Mouse (Mus musculus) gastrocnemius, adult 8-10 months (tissue): ENCODE data around the gene Tmem204. TPM values are rescaled to one million over a fixed set of nuclear protein-coding genes. Genes with fewer than 3 reads are reported as not detected.

ENCODE experiments used
- DNase-seq, 2 experiments: peaks; one replicate each; pipeline ENCODE4 v3.0.0; 2022; ENCODE audit warnings: low spot score in 2 of 2
- total RNA-seq, 4 experiments: library from RNA; stranded (reverse); gene quantifications; 2 replicates each; pipeline ENCODE4 v1.2.4; 2022

Gene Tmem204
- total RNA-seq, 4 experiments from 2014 or later = 7.9 to 10.7 (median 8.2) TPM

DNA sequence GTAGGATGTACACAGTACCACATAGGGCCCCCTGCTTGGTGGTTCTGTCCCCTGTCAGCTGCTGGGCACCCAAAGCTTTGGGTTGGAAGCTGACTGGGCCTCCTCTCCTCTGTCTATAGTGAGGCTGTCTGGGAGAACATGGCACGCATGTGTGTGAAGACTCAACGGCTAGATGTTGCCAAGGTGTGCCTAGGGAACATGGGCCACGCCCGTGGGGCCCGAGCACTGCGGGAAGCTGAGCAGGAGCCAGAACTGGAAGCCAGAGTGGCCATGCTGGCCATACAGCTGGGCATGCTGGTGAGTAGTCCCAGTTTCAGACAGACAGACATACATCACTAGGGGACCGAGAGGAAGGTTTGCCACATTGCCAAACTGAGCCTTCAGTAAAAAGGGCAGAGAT is 3.3 kb upstream of the Tmem204 start:
- DNase-seq = no peak

DNA sequence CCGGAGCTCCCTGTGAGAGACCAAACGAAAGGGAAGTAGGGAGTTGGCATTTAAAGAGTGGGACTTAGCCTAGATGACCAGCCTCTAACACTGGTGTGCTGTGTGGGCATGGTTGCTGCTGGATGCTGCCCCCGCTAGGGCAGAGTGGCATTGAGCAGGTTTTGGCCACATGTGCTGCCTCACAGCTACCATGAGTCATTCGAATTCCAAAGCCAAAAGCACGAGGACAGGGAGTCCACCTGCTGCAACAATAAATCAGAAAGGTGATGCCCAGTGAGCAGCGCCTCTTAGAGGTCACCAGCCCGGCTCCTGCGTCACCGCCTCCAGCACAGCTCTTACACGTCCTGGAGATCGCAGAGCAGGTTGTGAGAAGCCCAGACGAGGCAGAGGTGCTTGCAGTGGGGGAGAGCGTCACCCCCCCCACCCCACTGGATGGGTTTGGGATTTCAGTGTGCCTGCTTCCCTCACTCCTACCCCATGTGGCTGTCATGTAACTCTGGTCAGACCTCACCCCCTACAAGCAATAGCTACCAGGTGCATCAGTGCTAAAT is 1.5 kb upstream of the Tmem204 start:
- peak; percentile 51 to 81 for DNase-seq

DNA sequence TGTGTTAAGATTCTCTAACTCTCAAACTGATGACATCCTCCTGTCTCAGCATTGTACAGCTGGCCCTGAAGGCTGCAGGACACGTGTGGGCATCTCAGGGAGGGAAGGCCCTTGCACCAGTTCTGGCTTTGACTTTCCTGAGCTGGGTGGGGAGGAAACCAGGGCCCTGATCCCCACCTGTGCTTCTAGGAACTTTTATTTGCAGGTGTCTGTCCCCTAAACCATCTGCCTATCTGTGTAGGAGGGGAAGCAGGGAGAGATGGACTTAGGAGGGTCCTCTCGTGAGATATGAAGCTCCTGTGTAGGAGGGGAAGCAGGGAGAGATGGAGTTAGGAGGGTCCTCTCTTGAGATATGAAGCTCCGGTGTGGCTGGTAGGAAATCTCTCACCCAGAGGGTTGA is 504 bp downstream of the Tmem204 start:
- DNase-seq = no peak

DNA sequence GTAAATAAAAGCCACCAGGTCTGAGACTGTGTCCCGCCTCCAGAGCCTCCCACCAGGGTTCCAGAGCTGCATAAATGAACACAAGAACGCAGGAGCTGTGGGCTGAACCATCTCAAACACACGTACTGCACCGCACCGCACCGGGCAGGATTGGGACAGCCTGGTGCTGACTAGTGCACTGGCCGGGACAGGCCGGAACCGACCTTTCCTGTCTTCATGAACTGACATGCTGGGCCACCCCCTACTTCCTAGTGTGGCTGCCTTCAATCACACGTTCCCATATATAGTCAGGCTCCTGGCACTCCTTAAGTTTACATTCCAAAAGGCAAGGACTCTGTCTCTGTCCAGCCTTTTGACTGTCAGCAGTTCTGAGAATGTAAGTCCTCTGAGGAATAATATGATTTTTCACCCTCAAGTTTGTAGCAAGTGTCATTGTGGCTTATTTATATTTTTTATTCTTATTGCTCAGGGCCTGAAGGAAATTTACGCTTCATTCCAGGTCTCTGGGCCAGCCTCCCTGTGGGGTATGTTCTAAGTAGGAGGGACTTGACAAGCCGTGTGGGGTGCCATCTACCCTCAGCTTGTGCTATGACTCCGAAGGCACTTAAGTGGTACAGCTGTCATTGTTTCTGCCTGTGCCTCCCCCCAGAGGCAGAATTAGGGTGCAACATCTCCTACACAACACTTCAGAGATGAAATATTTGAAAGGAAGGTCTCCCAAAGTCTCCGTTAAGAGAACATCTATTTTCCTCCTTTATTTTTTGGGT is 1.1 kb downstream of the Tmem204 start:
- DNase-seq = no peak

DNA sequence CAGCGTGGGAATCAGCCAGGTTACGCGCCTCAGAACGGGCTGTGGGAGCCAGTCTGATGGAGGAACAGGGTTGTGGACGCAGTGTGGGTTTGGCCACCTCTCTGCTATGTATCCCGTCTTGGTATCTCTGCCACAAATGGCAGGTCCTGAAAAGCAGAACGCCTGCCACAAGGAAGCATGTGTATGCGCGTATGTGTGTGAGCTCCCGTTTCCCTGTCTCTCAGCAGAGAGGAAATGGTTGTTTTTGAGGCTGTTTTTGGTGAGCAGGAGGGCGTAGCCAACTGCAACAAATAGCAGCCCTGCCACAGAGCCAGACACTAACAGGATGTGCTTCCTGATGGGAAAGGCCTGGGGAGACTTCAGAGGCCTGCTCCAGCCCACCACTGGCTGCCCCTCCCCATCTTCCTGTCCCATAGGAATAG is 2.4 kb downstream of the Tmem204 start:
- DNase-seq = peak; percentile 50 to 54

DNA sequence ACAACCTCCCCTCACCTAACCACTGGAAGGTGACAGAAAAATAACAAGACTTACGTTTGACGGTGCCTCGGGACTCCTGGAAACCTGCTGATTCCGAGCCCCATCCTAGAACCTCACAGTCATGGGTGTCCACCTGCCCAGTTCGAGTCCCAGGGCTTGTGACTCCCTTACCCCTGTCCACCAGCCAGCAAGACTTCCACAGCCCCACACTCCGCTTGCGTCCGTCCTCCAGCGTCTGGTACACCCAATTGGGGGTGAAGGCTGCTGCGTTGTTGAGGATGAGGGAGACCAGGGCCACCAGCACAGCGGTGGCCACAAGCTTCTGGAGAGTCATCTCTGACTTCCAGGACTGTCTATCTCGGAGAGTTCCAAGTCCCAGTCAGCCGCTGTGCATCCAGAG is 3.2 kb downstream of the Tmem204 start:
- DNase-seq = no peak

DNA sequence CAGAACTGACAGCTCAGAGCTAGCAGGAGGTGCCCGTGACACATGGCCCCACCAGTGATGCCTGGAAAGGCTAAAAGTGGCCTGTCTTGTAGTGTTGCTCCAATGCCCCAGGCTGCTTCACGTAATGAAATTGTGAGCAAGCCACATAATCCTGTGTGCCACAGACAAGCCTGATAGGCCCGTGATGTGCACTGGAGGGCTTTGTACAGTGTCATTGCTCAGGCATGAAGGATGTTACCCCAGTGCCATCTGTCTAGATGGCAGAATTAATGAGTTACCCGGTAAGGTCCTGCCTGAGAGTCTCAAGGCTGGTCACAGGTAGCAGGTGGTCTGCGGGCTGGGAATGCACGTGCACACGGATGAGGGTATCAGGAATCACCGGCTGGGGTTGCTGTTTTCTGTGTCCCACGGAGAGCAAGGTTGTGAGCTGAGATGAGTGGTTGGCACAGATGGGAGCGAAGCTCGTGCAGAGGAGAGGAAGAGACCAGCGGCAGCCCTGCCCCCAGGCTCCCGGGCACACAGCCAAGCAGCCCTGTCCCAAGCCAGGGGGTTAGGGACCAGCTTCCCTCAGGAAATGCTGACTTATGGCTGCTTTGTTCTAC is 5.5 kb downstream of the Tmem204 start:
- DNase-seq = peak in 1 of 2 experiments; percentile 34

DNA sequence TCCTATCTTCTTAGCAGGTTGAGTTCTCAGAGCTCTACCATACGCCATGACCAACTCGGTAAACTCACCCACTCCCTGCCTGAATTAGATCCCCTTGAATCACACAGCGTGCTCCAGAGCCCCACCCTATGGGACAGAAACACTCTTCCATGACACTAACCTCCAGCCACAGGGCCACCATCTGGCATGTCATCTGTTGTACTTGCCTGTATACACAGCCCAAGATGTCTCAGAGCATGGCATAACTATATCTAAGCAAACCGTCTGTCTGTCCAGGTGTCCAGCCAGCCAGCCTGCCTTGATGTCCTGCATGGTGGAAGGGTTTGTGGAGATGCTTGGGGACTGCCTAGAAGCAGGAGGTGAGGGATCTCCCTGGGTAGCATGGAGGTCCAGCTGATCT is 6.5 kb downstream of the Tmem204 start:
- DNase-seq = no peak

DNA sequence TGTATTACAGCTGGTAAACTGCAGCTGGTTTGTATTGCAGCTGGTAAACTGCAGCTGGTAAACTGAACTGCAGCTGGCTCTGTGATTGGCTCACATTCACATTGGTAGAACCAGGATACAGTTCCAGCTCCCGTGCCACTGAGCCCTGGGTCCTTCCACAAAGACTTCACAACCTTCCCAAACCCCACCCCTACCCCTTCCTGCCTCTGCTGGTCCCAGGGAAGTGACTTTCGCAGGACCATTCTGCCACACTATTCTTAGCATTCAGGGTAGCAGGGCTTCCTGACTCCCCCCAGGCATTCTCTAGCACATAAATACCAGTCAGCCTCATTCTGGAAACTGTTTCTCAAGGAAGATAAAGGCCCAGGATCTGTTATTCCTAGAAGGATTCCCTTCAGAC is 14.7 kb downstream of the Tmem204 start:
- no peak for DNase-seq

DNA sequence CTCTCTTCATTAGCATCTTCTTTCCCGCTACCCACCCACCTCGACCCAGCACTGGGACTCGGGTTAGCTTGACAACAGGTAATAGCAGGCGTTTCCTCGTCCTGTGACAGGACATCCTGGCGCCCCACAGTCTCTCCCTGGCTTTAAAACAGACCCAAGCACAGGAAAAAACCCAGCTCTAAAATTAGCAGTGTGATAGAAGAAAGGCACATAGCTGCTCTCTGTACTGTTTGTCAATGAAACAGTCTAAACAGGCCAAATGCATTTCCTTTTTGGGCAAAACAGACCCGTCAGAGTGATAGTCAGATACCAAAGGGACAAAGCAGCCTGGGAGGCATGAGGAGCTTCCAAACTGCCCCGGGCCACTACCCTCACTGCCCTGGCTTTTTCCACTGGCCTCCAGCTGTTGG is 15.9 kb downstream of the Tmem204 start:
- no peak for DNase-seq

DNA sequence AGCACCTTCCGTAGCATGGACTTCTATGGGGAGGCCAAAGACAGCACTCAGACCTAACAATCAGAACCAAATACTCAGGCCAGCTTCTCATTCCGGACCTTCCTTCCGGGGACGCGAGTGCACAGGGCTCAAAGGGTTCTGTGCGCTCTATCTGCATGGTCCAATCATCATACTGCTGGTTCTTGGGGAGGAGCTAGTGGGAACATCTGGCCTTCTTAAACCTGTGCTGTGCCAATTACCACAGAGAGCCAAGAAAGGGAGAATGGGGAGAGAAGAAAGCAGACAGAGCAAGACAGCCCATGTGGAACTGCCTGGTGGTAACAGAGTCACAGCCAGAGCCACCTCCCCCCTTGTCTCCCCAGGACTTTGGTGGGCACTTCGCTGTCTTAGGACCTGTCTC is 16.8 kb downstream of the Tmem204 start:
- no peak for DNase-seq

DNA sequence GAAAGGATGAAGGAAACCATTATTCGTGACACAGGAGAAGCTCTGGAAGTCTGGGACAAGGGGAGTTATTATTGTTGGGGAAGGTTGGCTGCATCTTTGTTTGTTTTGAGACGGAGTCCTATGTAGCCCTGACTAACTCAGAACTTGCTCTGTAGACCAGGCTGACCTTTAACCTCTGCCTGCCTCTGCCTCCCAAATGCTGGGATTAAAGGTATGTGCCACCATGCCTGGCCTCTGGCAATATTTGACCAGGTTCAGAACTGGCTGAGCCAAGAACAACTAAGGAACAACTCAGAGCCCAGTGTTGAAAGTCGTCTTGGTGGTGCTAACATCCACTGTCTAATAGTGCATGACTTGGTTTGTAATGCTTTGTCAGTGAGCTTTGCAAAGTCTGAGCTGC is 18.2 kb downstream of the Tmem204 start:
- DNase-seq = no peak

DNA sequence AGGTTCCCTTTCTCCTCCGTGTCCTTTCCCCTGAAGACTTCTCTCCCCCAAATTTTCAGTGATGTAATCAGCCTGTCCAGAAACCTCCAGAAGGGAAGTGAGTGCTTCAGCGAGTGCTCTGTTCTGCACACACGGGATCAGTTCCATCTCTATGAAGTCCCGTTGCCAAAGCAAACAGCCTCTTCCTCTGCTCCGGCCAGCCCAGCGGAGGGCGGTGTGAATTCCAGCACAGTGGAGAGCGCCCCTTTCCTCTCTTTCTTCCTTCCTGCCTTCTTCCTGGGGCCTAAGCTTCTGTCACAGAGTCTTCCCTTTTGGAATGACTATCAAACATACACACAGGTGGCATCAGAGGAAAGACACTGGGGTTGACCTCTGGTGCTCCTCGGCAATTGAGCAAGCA is 19.0 kb downstream of the Tmem204 start:
- DNase-seq = peak; percentile 37 to 43

DNA sequence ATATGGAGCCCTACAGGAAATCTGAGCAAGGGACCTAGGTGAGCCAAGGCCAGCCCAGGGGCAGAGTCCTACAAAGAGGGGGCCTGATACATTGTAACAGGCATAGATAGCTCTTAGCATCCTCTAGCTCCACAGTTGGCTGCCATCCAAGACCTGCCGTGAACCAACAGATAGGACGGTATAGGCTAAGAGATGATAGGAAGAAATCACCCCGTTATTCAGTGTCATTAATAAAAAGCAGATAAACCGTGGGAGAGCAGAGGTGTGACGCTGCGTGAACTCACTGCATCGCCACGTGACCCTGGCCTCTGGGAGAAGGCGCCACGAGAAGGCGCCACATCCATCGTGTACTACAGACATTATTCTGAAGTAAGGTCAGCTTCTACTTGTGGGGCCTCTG is 19.5 kb downstream of the Tmem204 start:
- no peak for DNase-seq

DNA sequence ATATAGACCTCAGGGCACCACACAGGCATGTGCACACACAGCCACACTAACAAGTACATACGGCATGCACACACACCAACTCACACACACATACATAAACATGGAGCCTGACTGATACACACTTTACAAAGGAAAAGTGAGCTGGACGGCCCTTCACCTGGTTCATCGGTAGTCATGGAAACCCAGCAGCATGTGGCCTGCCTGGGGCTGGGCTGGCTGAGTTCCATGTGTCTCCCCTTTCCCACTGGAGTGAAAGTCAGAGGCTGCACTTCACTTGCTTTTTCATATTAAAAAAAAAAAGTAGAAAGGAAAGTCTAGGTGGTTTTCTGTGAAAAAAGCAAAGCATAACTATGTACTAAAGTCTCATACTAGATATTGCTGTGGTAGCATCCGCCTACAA is 20.1 kb downstream of the Tmem204 start:
- no peak for DNase-seq

DNA sequence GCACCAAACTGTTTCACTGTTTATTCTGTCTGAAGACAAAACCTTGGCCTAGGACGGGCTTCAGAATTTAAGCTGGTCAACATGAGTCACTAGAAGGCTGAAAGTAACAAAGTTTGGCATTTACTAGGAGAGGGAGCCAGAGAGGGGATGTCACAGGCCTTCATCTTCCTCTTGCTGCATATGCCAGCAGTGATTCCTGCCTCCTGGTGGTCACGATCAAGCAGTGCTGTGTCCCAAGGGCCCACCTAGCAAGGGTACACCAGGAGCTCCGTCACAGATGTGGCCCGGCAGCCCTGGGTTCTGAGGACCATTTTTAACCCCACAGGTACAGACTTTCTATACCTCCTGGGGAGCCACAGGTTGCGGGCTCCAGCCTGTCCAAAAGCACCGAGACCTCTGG is 26.4 kb downstream of the Tmem204 start:
- DNase-seq = no peak

DNA sequence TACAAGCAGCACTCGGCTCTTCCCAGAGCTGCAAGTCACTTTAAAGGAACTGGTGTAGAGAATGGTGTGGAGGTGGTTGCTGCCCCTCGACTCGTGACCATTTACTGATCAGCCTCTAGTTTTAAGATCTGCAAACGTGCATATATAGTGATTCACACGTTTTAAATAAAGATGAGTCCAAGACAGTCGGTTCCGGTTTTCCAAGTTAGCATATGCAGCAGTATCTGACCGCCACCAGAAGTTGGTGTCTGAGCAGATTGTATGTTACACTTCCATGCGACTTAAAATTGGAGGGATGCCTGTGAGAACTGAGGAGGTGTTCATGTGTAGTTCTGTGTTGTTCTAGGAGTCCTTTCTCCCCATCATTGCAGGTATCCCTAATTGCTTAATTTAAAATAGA is 30.1 kb downstream of the Tmem204 start:
- DNase-seq = no peak

DNA sequence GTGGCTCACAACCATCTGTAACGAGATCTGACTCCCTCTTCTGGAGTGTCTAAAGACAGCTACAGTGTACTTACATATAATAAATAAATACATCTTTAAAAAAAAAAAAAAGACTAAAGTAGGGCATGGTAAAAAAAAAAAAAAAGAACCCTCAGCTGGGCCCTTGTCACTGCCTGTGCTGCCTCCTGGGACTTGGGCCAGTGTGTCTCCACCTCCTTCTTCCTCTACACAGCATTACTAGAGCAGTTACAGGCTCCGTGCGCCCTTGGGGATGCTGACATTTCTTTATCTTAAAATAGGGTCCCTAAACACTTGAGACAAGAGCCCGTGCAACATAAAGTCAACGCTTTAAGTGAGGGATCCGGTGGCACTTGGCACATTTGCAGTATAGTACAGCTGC is 36.2 kb downstream of the Tmem204 start:
- peak in 1 of 2 experiments; percentile 27 for DNase-seq

DNA sequence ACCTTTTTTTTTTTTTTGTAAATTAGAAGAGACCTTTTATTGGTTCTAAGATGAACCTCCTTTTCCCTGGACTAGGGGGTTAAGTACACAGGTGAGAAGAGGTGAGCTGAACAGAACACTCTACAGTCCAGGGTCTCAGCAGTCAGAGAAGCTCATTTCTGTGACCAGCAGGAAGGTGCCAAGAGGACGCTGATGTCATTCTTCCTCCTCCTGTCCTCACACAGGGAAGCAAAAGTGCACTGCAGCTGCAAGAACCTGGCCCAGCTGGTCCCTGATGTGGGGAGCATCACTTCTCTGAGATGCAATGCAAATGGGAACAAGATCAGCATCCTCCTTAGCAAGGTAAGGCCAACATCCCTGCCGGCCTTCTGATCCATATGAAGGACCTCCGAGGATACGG is 38.1 kb downstream of the Tmem204 start:
- DNase-seq = no peak

DNA sequence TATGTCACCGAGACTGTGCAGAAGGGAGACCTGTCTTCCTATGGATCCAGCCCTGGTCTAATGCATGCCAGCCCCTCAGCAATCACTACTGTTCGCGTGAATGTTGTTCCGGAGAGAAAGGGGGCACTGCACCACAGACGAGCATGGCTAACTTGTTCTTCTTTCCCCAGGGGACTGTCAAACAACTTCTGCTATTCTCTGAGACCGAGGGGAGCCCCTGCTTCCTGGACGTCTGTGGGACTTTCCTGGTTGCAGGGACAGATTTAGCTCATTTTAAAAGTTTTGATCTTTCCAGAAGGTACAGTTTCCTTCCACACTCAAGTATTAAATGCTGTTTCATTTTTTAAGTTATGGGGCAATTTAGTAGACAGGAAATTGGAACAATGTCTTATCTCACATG is 38.5 kb downstream of the Tmem204 start:
- no peak for DNase-seq

DNA sequence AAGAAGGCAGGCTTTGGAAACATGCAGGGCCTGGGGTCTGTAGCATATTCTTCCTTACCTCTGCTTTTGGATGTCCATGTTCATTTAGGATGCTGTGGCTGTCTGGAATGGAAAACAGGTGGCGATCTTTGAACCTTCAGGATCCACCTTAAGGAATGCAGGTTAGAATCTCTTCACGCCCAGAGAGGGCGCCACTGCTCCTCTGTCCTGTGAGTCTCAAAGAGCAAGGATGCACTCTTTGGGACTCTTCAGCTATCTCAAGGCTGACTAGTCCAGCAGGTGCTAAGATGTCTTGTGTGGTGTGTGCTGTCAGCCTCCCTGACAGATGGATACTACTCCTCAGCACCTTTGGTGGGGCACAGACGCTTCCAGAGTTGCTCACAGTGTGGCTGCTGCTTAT is 47.2 kb downstream of the Tmem204 start:
- DNase-seq = no peak

DNA sequence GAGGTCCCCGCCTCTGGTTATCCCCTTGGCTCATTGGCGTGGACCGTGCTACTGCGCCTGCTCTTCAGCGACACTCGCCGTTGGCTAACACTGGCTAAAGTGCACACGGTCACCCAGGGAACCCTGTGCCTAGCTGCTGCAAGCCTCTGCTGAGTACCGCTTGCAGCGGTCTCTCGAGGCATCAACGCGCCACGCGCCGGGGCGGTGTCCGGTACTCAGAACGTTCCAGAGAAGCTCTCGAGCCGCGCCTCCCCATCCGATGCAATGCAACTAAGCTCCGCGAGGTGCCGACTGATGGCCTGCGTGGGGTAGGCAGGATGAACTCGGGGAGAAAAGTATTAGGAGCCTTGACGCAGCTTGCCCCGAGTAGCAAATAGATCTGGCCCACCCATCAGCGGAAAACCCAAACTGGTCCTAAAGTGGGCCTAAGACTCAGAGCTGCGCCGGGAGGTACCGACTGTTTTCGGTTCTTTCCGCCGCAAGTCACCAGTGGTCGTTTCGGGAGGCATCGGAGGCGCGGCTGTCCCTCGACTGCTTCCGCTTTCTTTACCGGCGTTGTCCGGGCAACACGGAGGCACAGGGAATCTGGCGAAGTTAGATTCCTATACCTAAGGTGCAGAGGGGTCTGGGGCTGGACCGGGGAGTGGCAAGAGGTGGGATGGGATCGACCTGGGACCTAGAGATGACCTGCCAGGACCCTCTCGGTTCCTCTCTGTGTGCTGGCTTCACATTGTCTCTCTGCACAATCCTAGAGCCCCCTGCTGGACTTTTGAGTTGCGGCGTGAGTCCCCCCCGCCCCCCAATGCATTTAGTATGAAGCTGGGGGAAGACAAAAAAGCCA is 66.9 kb downstream of the Tmem204 start:
- DNase-seq = peak; percentile 40 to 55
